Mouse (Mus musculus): ENCODE results near the gene Zfp941. TPM values are rescaled to one million over a fixed set of nuclear protein-coding genes. Genes with fewer than 3 reads are reported as not detected.

Gene Zfp941
- polyA plus RNA-seq (2015; fragmentation: Nextera tagmentation; extraction: Ambion mirVana) = 0.52 and 0.59 TPM in 2 replicates

- Histone ChIP-seq H3K27me3 (no peaks in the 10 kb centered on the region), H3K9me3 (no peaks in the 10 kb centered on the region), H3K4me1 (peaks cover 6% of the 10 kb centered on the region), H3K36me3 (no peaks in the 10 kb centered on the region), H3K9ac (peak within 1 kb of the TSS; percentile 36; the same call in 1 of the 2 replicates), H3K4me2 (peak within 1 kb of the TSS; percentile 67), H3K27ac (no peak within 1 kb of the TSS), H3K4me3 (peak within 1 kb of the TSS; percentile 40)
- WGBS = 1% methylated on average over 21 of the region's 21 CpGs
- peak; percentile 52 for ATAC-seq (ENCODE audit: borderline replicate concordance, extremely low read depth, low FRiP score, low TSS enrichment)
Observed at GRCm38 (mm10) chr7:140821653-140822329, at the start of gene Zfp941. TSS of gene Zfp941 (minus strand) at chr7:140822178.

GRCm38 (mm10) chr7:140864761-140865160 is 42.8 kb upstream of the Zfp941 start:
- H3K9me3 ChIP-seq = no peaks in the 10 kb centered on the region
- H3K36me3 ChIP-seq = peaks cover 51% of the 10 kb centered on the region

GRCm38 (mm10) chr7:140860728-140861127 is 38.8 kb upstream of the Zfp941 start:
- Histone ChIP-seq H3K27me3 (no peaks in the 10 kb centered on the region), H3K9me3 (no peaks in the 10 kb centered on the region), H3K27ac (no peak overlapping the region), H3K4me2 (no peak overlapping the region), H3K36me3 (peaks cover 57% of the 10 kb centered on the region), H3K9ac (no peak overlapping the region), H3K4me3 (no peak overlapping the region), H3K4me1 (peaks cover 14% of the 10 kb centered on the region)
- 78% methylated on average over 5 of the region's 5 CpGs for WGBS
- no peak for ATAC-seq (ENCODE audit: borderline replicate concordance, extremely low read depth, low FRiP score, low TSS enrichment)

More at GRCm38 (mm10) chr7:140864761-140865160, 42.8 kb upstream of the Zfp941 start:
- no peak for ATAC-seq (ENCODE audit: borderline replicate concordance, extremely low read depth, low FRiP score, low TSS enrichment)
- no peak overlapping the region for H3K4me2 ChIP-seq
- H3K27me3 ChIP-seq = no peaks in the 10 kb centered on the region
- H3K27ac ChIP-seq = no peak overlapping the region
- no peaks in the 10 kb centered on the region for H3K4me1 ChIP-seq
- no peak overlapping the region for H3K4me3 ChIP-seq
- 85% methylated on average over 12 of the region's 12 CpGs for WGBS
- no peak overlapping the region for H3K9ac ChIP-seq

GRCm38 (mm10) chr7:140859997-140860396 is 38.0 kb upstream of the Zfp941 start:
- Histone ChIP-seq H3K36me3 (peaks cover 55% of the 10 kb centered on the region), H3K27ac (no peak overlapping the region), H3K9me3 (no peaks in the 10 kb centered on the region), H3K4me3 (no peak overlapping the region), H3K9ac (no peak overlapping the region), H3K4me1 (peaks cover 21% of the 10 kb centered on the region), H3K27me3 (no peaks in the 10 kb centered on the region), H3K4me2 (no peak overlapping the region)
- 71% methylated on average over 6 of the region's 6 CpGs for WGBS
- no peak for ATAC-seq (ENCODE audit: borderline replicate concordance, extremely low read depth, low FRiP score, low TSS enrichment)

GRCm38 (mm10) chr7:140858746-140859145 is 36.8 kb upstream of the Zfp941 start:
- Histone ChIP-seq H3K4me3 (peak overlapping the region; percentile 68), H3K4me1 (peaks cover 25% of the 10 kb centered on the region), H3K9ac (0 out of 2 replicates have a peak overlapping the region, but pooled peaks have one; percentile 74), H3K9me3 (no peaks in the 10 kb centered on the region), H3K4me2 (peak overlapping the region; percentile 95), H3K36me3 (peaks cover 52% of the 10 kb centered on the region), H3K27me3 (no peaks in the 10 kb centered on the region), H3K27ac (no peak overlapping the region)
- 89% methylated on average over 8 of the region's 8 CpGs for WGBS
- no peak for ATAC-seq (ENCODE audit: borderline replicate concordance, extremely low read depth, low FRiP score, low TSS enrichment)

- H3K27me3 ChIP-seq = no peaks in the 10 kb centered on the region
- ATAC-seq (ENCODE audit: borderline replicate concordance, extremely low read depth, low FRiP score, low TSS enrichment) = peak; percentile 28
- H3K4me2 ChIP-seq = peak within 1 kb of the TSS; percentile 95
- H3K4me1 ChIP-seq = peaks cover 25% of the 10 kb centered on the region
- peak within 1 kb of the TSS; percentile 92 for H3K27ac ChIP-seq
- H3K4me3 ChIP-seq = peak within 1 kb of the TSS; percentile 68
- H3K36me3 ChIP-seq = peaks cover 53% of the 10 kb centered on the region
- H3K9ac ChIP-seq = peak within 1 kb of the TSS; percentile 74
- no peaks in the 10 kb centered on the region for H3K9me3 ChIP-seq
- 32% methylated on average over 40 of the region's 40 CpGs for WGBS
Observed at GRCm38 (mm10) chr7:140857550-140858505, 35.9 kb upstream of the Zfp941 start, which contains the start of gene Bet1l. TSS of gene Bet1l (minus strand) at chr7:140857577.

GRCm38 (mm10) chr7:140856785-140857549 is 35.0 kb upstream of the Zfp941 start, which contains the start of gene Ric8a:
TSS of gene Ric8a (plus strand) at chr7:140856957.
- ATAC-seq (ENCODE audit: borderline replicate concordance, extremely low read depth, low FRiP score, low TSS enrichment) = peak; percentile 75
- Histone ChIP-seq H3K9me3 (no peaks in the 10 kb centered on the region), H3K4me2 (peak within 1 kb of the TSS; percentile 95), H3K36me3 (peaks cover 53% of the 10 kb centered on the region), H3K27me3 (no peaks in the 10 kb centered on the region), H3K4me1 (peaks cover 25% of the 10 kb centered on the region), H3K9ac (peak within 1 kb of the TSS; percentile 74), H3K27ac (peak within 1 kb of the TSS; percentile 92), H3K4me3 (peak within 1 kb of the TSS; percentile 68)
- whole genome bisulfite sequencing = under 1% methylated on average over 49 of the region's 50 CpGs

GRCm38 (mm10) chr7:140855860-140856784 is 34.1 kb upstream of the Zfp941 start, which contains the start of gene Gm45785:
TSS of gene Gm45785 (minus strand) at chr7:140856331.
- H3K4me1 ChIP-seq = peaks cover 25% of the 10 kb centered on the region
- peak within 1 kb of the TSS; percentile 74 for H3K9ac ChIP-seq
- under 1% methylated on average over 51 of the region's 51 CpGs for WGBS
- no peaks in the 10 kb centered on the region for H3K27me3 ChIP-seq
- ATAC-seq (ENCODE audit: borderline replicate concordance, extremely low read depth, low FRiP score, low TSS enrichment) = peak; percentile 77; the same call in 1 of the 2 replicates
- peak within 1 kb of the TSS; percentile 95 for H3K4me2 ChIP-seq
- H3K4me3 ChIP-seq = peak within 1 kb of the TSS; percentile 68
- no peaks in the 10 kb centered on the region for H3K9me3 ChIP-seq
- H3K36me3 ChIP-seq = peaks cover 50% of the 10 kb centered on the region
- H3K27ac ChIP-seq = peak within 1 kb of the TSS; percentile 92

- peak overlapping the region; percentile 92; the same call in 1 of the 2 replicates for H3K27ac ChIP-seq
- H3K27me3 ChIP-seq = no peaks in the 10 kb centered on the region
- peak overlapping the region; percentile 74 for H3K9ac ChIP-seq
- H3K4me1 ChIP-seq = peaks cover 25% of the 10 kb centered on the region
- ATAC-seq (ENCODE audit: borderline replicate concordance, extremely low read depth, low FRiP score, low TSS enrichment) = no peak
- H3K36me3 ChIP-seq = peaks cover 41% of the 10 kb centered on the region
- H3K4me2 ChIP-seq = peak overlapping the region; percentile 95
- 67% methylated on average over 9 of the region's 9 CpGs for WGBS
- H3K4me3 ChIP-seq = peak overlapping the region; percentile 68
- no peaks in the 10 kb centered on the region for H3K9me3 ChIP-seq
Observed at GRCm38 (mm10) chr7:140855181-140855580, 33.2 kb upstream of the Zfp941 start.

GRCm38 (mm10) chr7:140854483-140854882 is 32.5 kb upstream of the Zfp941 start:
- ATAC-seq (ENCODE audit: borderline replicate concordance, extremely low read depth, low FRiP score, low TSS enrichment) = no peak
- H3K4me1 ChIP-seq = peaks cover 25% of the 10 kb centered on the region
- H3K36me3 ChIP-seq = peaks cover 38% of the 10 kb centered on the region
- H3K9me3 ChIP-seq = no peaks in the 10 kb centered on the region
- no peaks in the 10 kb centered on the region for H3K27me3 ChIP-seq
- 86% methylated on average over 18 of the region's 18 CpGs for WGBS
- no peak overlapping the region for H3K9ac ChIP-seq
- H3K27ac ChIP-seq = no peak overlapping the region
- H3K4me3 ChIP-seq = no peak overlapping the region
- no peak overlapping the region for H3K4me2 ChIP-seq

Measured in lung, embryonic 15.5 days (tissue).